Mouse (Mus musculus) hindbrain, embryonic 15.5 days (tissue): ENCODE data around the gene Rhoh. TPM values are rescaled to one million over a fixed set of nuclear protein-coding genes. Genes with fewer than 3 reads are reported as not detected.

ENCODE experiments used
- ATAC-seq: fragments of 200-750 bp; cut with Nextera tagmentation; 2 replicates; pipeline ENCODE4 v1.8.0; 2017; ENCODE audit warnings: low read depth, moderate number of reproducible peaks, moderate TSS enrichment; ENCODE audit not compliant: low FRiP score
- H3K27ac ChIP-seq: fragments of 300-500 bp; sonication (generic); replicated peaks from 2 replicates; pipeline ENCODE4 v1.5.1; 2015; ENCODE audit warnings: mild to moderate bottlenecking, inconsistent platforms
- H3K27me3 ChIP-seq: fragments of 300-500 bp; sonication (generic); 2 replicates; pipeline ENCODE4 v1.6.1; 2015; ENCODE audit warnings: control low read depth, inconsistent platforms
- H3K36me3 ChIP-seq: fragments of 300-500 bp; sonication (generic); 2 replicates; pipeline ENCODE4 v1.6.1; 2015; ENCODE audit warnings: control low read depth, inconsistent platforms
- H3K4me1 ChIP-seq: fragments of 300-500 bp; sonication (generic); replicated peaks from 2 replicates; pipeline ENCODE4 v1.6.1; 2015; ENCODE audit warnings: control low read depth, inconsistent platforms
- H3K4me2 ChIP-seq: fragments of 300-500 bp; sonication (generic); 2 replicates; pipeline ENCODE4 v1.6.1; 2015; ENCODE audit warnings: moderate library complexity, mild to moderate bottlenecking, inconsistent platforms
- H3K4me3 ChIP-seq: fragments of 300-500 bp; sonication (generic); 2 replicates; pipeline ENCODE4 v1.5.1; 2015; ENCODE audit warnings: mild to moderate bottlenecking, inconsistent platforms
- H3K9ac ChIP-seq: fragments of 300-500 bp; sonication (generic); 2 replicates; pipeline ENCODE4 v1.6.1; 2015; ENCODE audit warnings: inconsistent platforms
- H3K9me3 ChIP-seq: fragments of 300-500 bp; sonication (generic); 2 replicates; pipeline ENCODE4 v1.6.1; 2016; ENCODE audit warnings: control low read depth, inconsistent platforms
- WGBS: fragments of 180-500 bp; shearing (Covaris S2); methylation state at CpG from one replicate; pipeline ENCODE4 v1.1.7; 2015; 5-methylcytosine and 5-hydroxymethylcytosine counted together
- polyA plus RNA-seq: library from polyadenylated mRNA; unstranded; fragments of >200 nt; fragmentation: Nextera tagmentation; extraction: Ambion mirVana; gene quantifications from 2 replicates; pipeline ENCODE4 v1.2.1, GENCODE M21; 2015

Gene Rhoh
- polyA plus RNA-seq, 1 experiment from 2014 or later = 0.60 TPM

GRCm38 (mm10) chr5:65901868-65902418, 40.9 kb downstream of the Rhoh start:
- WGBS = 94% methylated on average over 10 of the region's 10 CpGs
- H3K4me3 ChIP-seq = no peak overlapping the region

GRCm38 (mm10) chr5:65902811-65903210, 41.8 kb downstream of the Rhoh start:
- Histone ChIP-seq H3K27ac (no peak overlapping the region), H3K4me3 (no peak overlapping the region), H3K9ac (no peak overlapping the region), H3K4me1 (peaks cover 5% of the 10 kb centered on the region; the same call in 1 of the 2 replicates), H3K4me2 (no peak overlapping the region), H3K27me3 (no peaks in the 10 kb centered on the region), H3K9me3 (peaks cover 8% of the 10 kb centered on the region; the same call in 1 of the 2 replicates), H3K36me3 (no peaks in the 10 kb centered on the region)
- 93% methylated on average over 9 of the region's 9 CpGs for WGBS
- ATAC-seq = no peak

More at GRCm38 (mm10) chr5:65901868-65902418, 40.9 kb downstream of the Rhoh start:
- peaks cover 8% of the 10 kb centered on the region; the same call in 1 of the 2 replicates for H3K9me3 ChIP-seq
- no peak overlapping the region for H3K27ac ChIP-seq
- H3K9ac ChIP-seq = no peak overlapping the region
- H3K27me3 ChIP-seq = no peaks in the 10 kb centered on the region
- peaks cover 5% of the 10 kb centered on the region; the same call in 1 of the 2 replicates for H3K4me1 ChIP-seq
- ATAC-seq = no peak
- no peaks in the 10 kb centered on the region for H3K36me3 ChIP-seq
- no peak overlapping the region for H3K4me2 ChIP-seq

- no peaks in the 10 kb centered on the region for H3K36me3 ChIP-seq
- 95% methylated on average over 4 of the region's 4 CpGs for WGBS
Measured at GRCm38 (mm10) chr5:65904476-65904875, 43.5 kb downstream of the Rhoh start.

GRCm38 (mm10) chr5:65908751-65909150, 47.7 kb downstream of the Rhoh start:
- whole genome bisulfite sequencing = 54% methylated on average over 2 of the region's 2 CpGs
- peaks cover 8% of the 10 kb centered on the region; the same call in 1 of the 2 replicates for H3K9me3 ChIP-seq
- no peaks in the 10 kb centered on the region for H3K4me1 ChIP-seq
- ATAC-seq = no peak
- no peaks in the 10 kb centered on the region for H3K27me3 ChIP-seq
- H3K4me2 ChIP-seq = no peak overlapping the region
- no peak overlapping the region for H3K4me3 ChIP-seq
- no peak overlapping the region for H3K27ac ChIP-seq
- no peak overlapping the region for H3K9ac ChIP-seq
- no peaks in the 10 kb centered on the region for H3K36me3 ChIP-seq

More at GRCm38 (mm10) chr5:65904476-65904875, 43.5 kb downstream of the Rhoh start:
- Histone ChIP-seq H3K4me2 (no peak overlapping the region), H3K9me3 (peaks cover 8% of the 10 kb centered on the region; the same call in 1 of the 2 replicates), H3K4me1 (peaks cover 5% of the 10 kb centered on the region; the same call in 1 of the 2 replicates), H3K9ac (no peak overlapping the region), H3K27me3 (no peaks in the 10 kb centered on the region), H3K27ac (no peak overlapping the region), H3K4me3 (no peak overlapping the region)
- no peak for ATAC-seq

GRCm38 (mm10) chr5:65909321-65909720, 48.3 kb downstream of the Rhoh start:
- Histone ChIP-seq H3K9ac (no peak overlapping the region), H3K4me2 (no peak overlapping the region), H3K27me3 (no peaks in the 10 kb centered on the region), H3K4me1 (no peaks in the 10 kb centered on the region), H3K4me3 (no peak overlapping the region), H3K9me3 (peaks cover 8% of the 10 kb centered on the region; the same call in 1 of the 2 replicates), H3K27ac (no peak overlapping the region), H3K36me3 (no peaks in the 10 kb centered on the region)
- no peak for ATAC-seq
- 61% methylated on average over 4 of the region's 4 CpGs for WGBS

- Histone ChIP-seq H3K4me2 (no peak overlapping the region), H3K9ac (no peak overlapping the region), H3K4me1 (no peaks in the 10 kb centered on the region), H3K27me3 (no peaks in the 10 kb centered on the region), H3K4me3 (no peak overlapping the region), H3K36me3 (no peaks in the 10 kb centered on the region), H3K27ac (no peak overlapping the region), H3K9me3 (no peaks in the 10 kb centered on the region)
- no peak for ATAC-seq
- WGBS = 87% methylated on average over 4 of the region's 4 CpGs
Measured at GRCm38 (mm10) chr5:65910398-65910797, 49.4 kb downstream of the Rhoh start.

GRCm38 (mm10) chr5:65911676-65912075, 50.7 kb downstream of the Rhoh start:
- H3K27ac ChIP-seq = no peak overlapping the region
- H3K4me1 ChIP-seq = no peaks in the 10 kb centered on the region
- H3K27me3 ChIP-seq = no peaks in the 10 kb centered on the region
- no peak for ATAC-seq
- no peak overlapping the region for H3K4me3 ChIP-seq
- 80% methylated on average over 7 of the region's 7 CpGs for WGBS
- no peaks in the 10 kb centered on the region for H3K9me3 ChIP-seq
- no peaks in the 10 kb centered on the region for H3K36me3 ChIP-seq
- H3K9ac ChIP-seq = no peak overlapping the region
- H3K4me2 ChIP-seq = no peak overlapping the region

- 95% methylated on average over 5 of the region's 5 CpGs for WGBS
- Histone ChIP-seq H3K9ac (no peak overlapping the region), H3K27ac (no peak overlapping the region), H3K4me3 (no peak overlapping the region), H3K27me3 (no peaks in the 10 kb centered on the region), H3K4me1 (no peaks in the 10 kb centered on the region), H3K36me3 (no peaks in the 10 kb centered on the region), H3K9me3 (no peaks in the 10 kb centered on the region), H3K4me2 (no peak overlapping the region)
- ATAC-seq = no peak
Measured at GRCm38 (mm10) chr5:65912201-65912600, 51.2 kb downstream of the Rhoh start.

GRCm38 (mm10) chr5:65913126-65913525, 52.1 kb downstream of the Rhoh start:
- Histone ChIP-seq H3K36me3 (no peaks in the 10 kb centered on the region), H3K9ac (no peak overlapping the region), H3K27ac (no peak overlapping the region), H3K27me3 (no peaks in the 10 kb centered on the region), H3K4me3 (no peak overlapping the region), H3K4me1 (peaks cover under 1% of the 10 kb centered on the region; the same call in 1 of the 2 replicates), H3K4me2 (no peak overlapping the region), H3K9me3 (no peaks in the 10 kb centered on the region)
- no peak for ATAC-seq
- 96% methylated on average over 9 of the region's 9 CpGs for WGBS

GRCm38 (mm10) chr5:65914342-65914741, 53.3 kb downstream of the Rhoh start:
- H3K27ac ChIP-seq = no peak overlapping the region
- no peak for ATAC-seq

GRCm38 (mm10) chr5:65916930-65917329, 55.9 kb downstream of the Rhoh start:
- ATAC-seq = no peak
- Histone ChIP-seq H3K36me3 (no peaks in the 10 kb centered on the region), H3K4me1 (peaks cover 16% of the 10 kb centered on the region), H3K9me3 (no peaks in the 10 kb centered on the region), H3K4me3 (no peak overlapping the region), H3K4me2 (no peak overlapping the region), H3K27ac (no peak overlapping the region), H3K9ac (no peak overlapping the region), H3K27me3 (no peaks in the 10 kb centered on the region)
- 87% methylated on average over 5 of the region's 5 CpGs for WGBS

More at GRCm38 (mm10) chr5:65914342-65914741, 53.3 kb downstream of the Rhoh start:
- Histone ChIP-seq H3K4me2 (no peak overlapping the region), H3K4me1 (peaks cover 10% of the 10 kb centered on the region), H3K9me3 (no peaks in the 10 kb centered on the region), H3K36me3 (no peaks in the 10 kb centered on the region), H3K9ac (no peak overlapping the region), H3K27me3 (no peaks in the 10 kb centered on the region), H3K4me3 (no peak overlapping the region)
- 88% methylated on average over 7 of the region's 7 CpGs for WGBS

GRCm38 (mm10) chr5:65918601-65919000, 57.6 kb downstream of the Rhoh start:
- Histone ChIP-seq H3K4me1 (peaks cover 16% of the 10 kb centered on the region), H3K9ac (no peak overlapping the region), H3K27ac (peak overlapping the region; percentile 76), H3K27me3 (no peaks in the 10 kb centered on the region), H3K4me3 (no peak overlapping the region), H3K4me2 (no peak overlapping the region), H3K9me3 (no peaks in the 10 kb centered on the region), H3K36me3 (no peaks in the 10 kb centered on the region)
- 55% methylated on average over 3 of the region's 3 CpGs for WGBS
- peak; percentile 82 for ATAC-seq

GRCm38 (mm10) chr5:65919326-65919725, 58.3 kb downstream of the Rhoh start:
- H3K9ac ChIP-seq = no peak overlapping the region
- H3K9me3 ChIP-seq = no peaks in the 10 kb centered on the region
- 0 out of 2 replicates have a peak overlapping the region, but pooled peaks have one; percentile 32 for H3K27ac ChIP-seq
- H3K36me3 ChIP-seq = no peaks in the 10 kb centered on the region
- no peak overlapping the region for H3K4me2 ChIP-seq
- H3K4me3 ChIP-seq = no peak overlapping the region
- H3K4me1 ChIP-seq = peaks cover 16% of the 10 kb centered on the region
- no peak for ATAC-seq
- H3K27me3 ChIP-seq = no peaks in the 10 kb centered on the region
- WGBS = 87% methylated on average over 12 of the region's 12 CpGs
